Comparison of ENCODE assay signal across 8 mouse cellular contexts in genomic region chr7:144471103-144471502, GRCm38 (mm10). TPM values are rescaled to one million over a fixed set of nuclear protein-coding genes. Genes with fewer than 3 reads are reported as not detected.
A peak's percentile ranks its signal among the peaks of the same experiment; 100 is the strongest.
DNase-seq lines count a peak whose midpoint lies in the region; ATAC-seq and TF ChIP-seq lines count a peak whose summit lies in the region.

No protein-coding gene starts in this region.

- TF ChIP-seq POLR2A in lung, adult 2 months (IDR thresholded peaks at IDR 0.05; ENCODE audit: borderline replicate concordance, extremely low read depth, low read depth, low read length): no peak
- TF ChIP-seq POLR2A in small intestine, adult 2 months (IDR thresholded peaks at IDR 0.05; ENCODE audit: low read depth, low read length): no peak

- TF ChIP-seq CTCF in lung, adult 2 months (IDR thresholded peaks at IDR 0.05; ENCODE audit: insufficient read depth, low read length): no peak
- no peak for TF ChIP-seq CTCF in small intestine, adult 2 months (IDR thresholded peaks at IDR 0.05; ENCODE audit: extremely low read depth, insufficient read length, insufficient replicate concordance, low read depth, low read length)

- no peaks in the 10 kb centered on the region for H3K27me3 ChIP-seq in forebrain, embryonic 14.5 days (replicated peaks; ENCODE audit: control insufficient read depth, insufficient read depth, low read length)
- no peaks in the 10 kb centered on the region for H3K27me3 ChIP-seq in limb, embryonic 15.5 days
- no peaks in the 10 kb centered on the region for H3K27me3 ChIP-seq in small intestine, adult 2 months (ENCODE audit: control insufficient read depth, insufficient read depth, low read length)

- no peak for DNase-seq in lung, adult 2 months
- no peak for DNase-seq in lung, postnatal 14 days
- DNase-seq in forebrain, embryonic 14.5 days (ENCODE audit: low spot score): no peak
- DNase-seq in gastrocnemius, postnatal 10 days: no peak
- no peak for DNase-seq in c-Kit-positive CD71-positive TER-119-positive erythroid progenitor cells, embryonic 14.5 days (ENCODE audit: low spot score)
- DNase-seq in retina, postnatal 1 day: no peak

- no peak for ATAC-seq in forebrain, embryonic 14.5 days
- no peak for ATAC-seq in limb, embryonic 15.5 days (ENCODE audit: insufficient number of reproducible peaks, low FRiP score, low TSS enrichment, low read depth)

- H3K4me3 ChIP-seq in lung, adult 2 months (replicated peaks; ENCODE audit: extremely low read depth, low read depth, low read length): peak overlapping the region; percentile 82
- H3K4me3 ChIP-seq in forebrain, embryonic 14.5 days (ENCODE audit: low read depth, low read length): peak overlapping the region; percentile 93
- H3K4me3 ChIP-seq in limb, embryonic 15.5 days: peak overlapping the region; percentile 93
- no peak overlapping the region for H3K4me3 ChIP-seq in small intestine, adult 2 months (ENCODE audit: low read depth, low read length)

- peaks cover under 1% of the 10 kb centered on the region; the same call in 1 of the 2 replicates for H3K36me3 ChIP-seq in forebrain, embryonic 14.5 days (ENCODE audit: control insufficient read depth, insufficient read depth, low read length)
- H3K36me3 ChIP-seq in limb, embryonic 15.5 days: peaks cover 11% of the 10 kb centered on the region
- H3K36me3 ChIP-seq in small intestine, adult 2 months (ENCODE audit: control insufficient read depth, insufficient read depth, low read length): 0 out of 2 replicates have a peak, but pooled peaks cover 1% of the 10 kb centered on the region

- WGBS in lung, adult 2 months: 71% methylated on average over 2 of the region's 2 CpGs
- WGBS in forebrain, embryonic 14.5 days: 81% methylated on average over 2 of the region's 2 CpGs
- WGBS in limb, embryonic 15.5 days: 82% methylated on average over 2 of the region's 2 CpGs
- 54% methylated on average over 2 of the region's 2 CpGs for WGBS in small intestine, adult 2 months

- H3K9ac ChIP-seq in forebrain, embryonic 14.5 days (ENCODE audit: low read length): peak overlapping the region; percentile 96
- peak overlapping the region; percentile 94 for H3K9ac ChIP-seq in limb, embryonic 15.5 days

- no peaks in the 10 kb centered on the region for H3K4me1 ChIP-seq in lung, adult 2 months (ENCODE audit: control insufficient read depth, insufficient read depth, low read length)
- H3K4me1 ChIP-seq in forebrain, embryonic 14.5 days (ENCODE audit: control insufficient read depth, insufficient read depth, low read length): peaks cover 7% of the 10 kb centered on the region
- peaks cover 15% of the 10 kb centered on the region for H3K4me1 ChIP-seq in limb, embryonic 15.5 days
- H3K4me1 ChIP-seq in small intestine, adult 2 months (ENCODE audit: control insufficient read depth, insufficient read depth, insufficient read length, low read length): peaks cover 16% of the 10 kb centered on the region; the same call in 1 of the 2 replicates

- H3K27ac ChIP-seq in forebrain, embryonic 14.5 days (ENCODE audit: low read depth, low read length): peak overlapping the region; percentile 84; the same call in 1 of the 2 replicates
- peak overlapping the region; percentile 89; the same call in 1 of the 2 replicates for H3K27ac ChIP-seq in limb, embryonic 15.5 days
- H3K27ac ChIP-seq in small intestine, adult 2 months (ENCODE audit: insufficient read depth, low read depth, low read length): peak overlapping the region; percentile 36; the same call in 1 of the 2 replicates

- H3K9me3 ChIP-seq in forebrain, embryonic 14.5 days (replicated peaks; ENCODE audit: control insufficient read depth, low read length): no peaks in the 10 kb centered on the region
- H3K9me3 ChIP-seq in limb, embryonic 15.5 days: no peaks in the 10 kb centered on the region

- peak overlapping the region; percentile 85 for H3K4me2 ChIP-seq in forebrain, embryonic 14.5 days (ENCODE audit: low read length)
- H3K4me2 ChIP-seq in limb, embryonic 15.5 days: peak overlapping the region; percentile 76

RNA-seq across cellular contexts. Expression of gene Cttn, which starts 0.3 kb away (rescaled TPM):
- 69.3 and 89.7 TPM in 2 replicates for polyA plus RNA-seq in lung, adult 2 months (2012; rRNA removed)
- polyA plus RNA-seq in forebrain, embryonic 14.5 days (2014; fragmentation: Nextera tagmentation; extraction: Ambion mirVana): 151 and 158 TPM in 2 replicates
- 183 and 187 TPM in 2 replicates for polyA plus RNA-seq in limb, embryonic 15.5 days (2015; fragmentation: Nextera tagmentation; extraction: Ambion mirVana)
- 54.3 and 127 TPM in 2 replicates for polyA plus RNA-seq in small intestine, adult 2 months (2012; rRNA removed)
- total RNA-seq in gastrocnemius, postnatal 10 days (2021): 10 to 100 TPM; 55.7 to 62.8 TPM

Comparison
In these comparisons a context has a peak if more than half of its experiments do, and no peak if none do; other contexts are left out.
1. H3K27ac ChIP-seq: peak in every context shown above with its lines; median percentile 89 in limb, embryonic 15.5 days; 84 in forebrain, embryonic 14.5 days; 36 in small intestine, adult 2 months.